Mouse (Mus musculus): ENCODE measurements around the gene Rnf145. TPM values are rescaled to one million over a fixed set of nuclear protein-coding genes. Genes with fewer than 3 reads are reported as not detected.
A peak's percentile ranks its signal among the peaks of the same experiment; 100 is the strongest.

The Rnf145 gene
- polyA plus RNA-seq, 1 experiment from 2014 or later, result 30.5 TPM

DNA sequence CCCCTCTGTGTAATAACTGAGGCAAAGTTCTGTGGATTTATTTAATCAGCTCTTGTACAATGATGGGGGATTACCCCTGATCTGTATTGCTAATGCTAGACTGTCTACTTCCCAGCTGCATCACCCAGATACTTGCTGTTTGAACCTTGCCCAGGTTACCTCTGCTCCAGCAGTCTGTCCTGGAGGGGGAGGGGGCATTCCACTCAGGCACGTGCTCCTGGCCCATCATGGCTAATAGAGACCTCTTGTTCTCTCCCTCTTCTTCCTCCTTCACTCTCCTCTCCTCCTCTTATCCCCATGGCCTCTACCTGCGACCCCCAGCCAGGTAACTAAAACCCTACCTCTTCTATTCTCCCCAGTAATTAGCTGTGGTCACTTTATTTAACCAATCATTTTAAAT, 4.1 kb upstream of the Rnf145 start:
- no peaks in the 10 kb centered on the region for H3K27me3 ChIP-seq (ENCODE audit: control insufficient read depth, insufficient read depth, low read length)
- no peak overlapping the region for H3K9ac ChIP-seq (ENCODE audit: low read length)
- TF ChIP-seq EP300 (optimal IDR thresholded peaks at IDR 0.05) (no peak), CTCF (IDR thresholded peaks at IDR 0.05; ENCODE audit: low read depth) (no peak)
- H3K9me3 ChIP-seq (ENCODE audit: control insufficient read depth, low read length), result no peaks in the 10 kb centered on the region
- DNase-seq (ENCODE audit: low spot score) (no peak), ATAC-seq (ENCODE audit: low FRiP score, low TSS enrichment) (no peak)
- no peak overlapping the region for H3K4me3 ChIP-seq (ENCODE audit: low read depth, low read length)
- H3K27ac ChIP-seq (replicated peaks), result no peak overlapping the region
- no peaks in the 10 kb centered on the region for H3K36me3 ChIP-seq (ENCODE audit: control insufficient read depth, insufficient read depth, low read length)
- 49% methylated on average over 2 of the region's 2 CpGs for WGBS
- H3K4me1 ChIP-seq (replicated peaks; ENCODE audit: control insufficient read depth, insufficient read depth), result 0 out of 2 replicates have a peak, but pooled peaks cover 4% of the 10 kb centered on the region
- H3K4me2 ChIP-seq (replicated peaks; ENCODE audit: low read depth), result no peak overlapping the region

DNA sequence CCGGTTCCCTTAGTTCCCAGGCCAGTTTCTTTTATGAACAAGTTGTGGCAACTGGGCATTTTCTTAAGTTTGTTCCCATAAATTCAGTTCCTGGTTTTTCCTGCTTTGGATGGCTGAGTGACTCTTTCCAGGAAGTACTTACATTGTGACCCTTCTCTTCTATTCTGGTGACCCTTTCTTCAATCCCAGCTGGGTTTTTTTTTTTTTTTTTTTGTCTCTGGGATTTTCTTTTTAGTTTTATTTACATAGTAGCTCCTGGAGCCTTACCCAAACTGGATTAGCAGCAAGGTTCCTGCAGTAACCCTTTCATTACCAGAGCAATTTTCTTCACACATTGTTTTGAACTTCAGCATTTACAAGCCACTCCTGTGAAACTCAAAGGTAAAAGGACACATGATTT, 2.4 kb upstream of the Rnf145 start:
- Histone ChIP-seq H3K27ac (replicated peaks) (no peak overlapping the region), H3K9ac (ENCODE audit: low read length) (no peak overlapping the region), H3K9me3 (ENCODE audit: control insufficient read depth, low read length) (no peaks in the 10 kb centered on the region), H3K36me3 (ENCODE audit: control insufficient read depth, insufficient read depth, low read length) (no peaks in the 10 kb centered on the region), H3K27me3 (ENCODE audit: control insufficient read depth, insufficient read depth, low read length) (no peaks in the 10 kb centered on the region), H3K4me1 (replicated peaks; ENCODE audit: control insufficient read depth, insufficient read depth) (0 out of 2 replicates have a peak, but pooled peaks cover 4% of the 10 kb centered on the region), H3K4me3 (ENCODE audit: low read depth, low read length) (no peak overlapping the region), H3K4me2 (replicated peaks; ENCODE audit: low read depth) (no peak overlapping the region)
- TF ChIP-seq EP300 (optimal IDR thresholded peaks at IDR 0.05) (no peak), CTCF (IDR thresholded peaks at IDR 0.05; ENCODE audit: low read depth) (no peak)
- WGBS, result 16% methylated on average over 1 of the region's 1 CpGs
- no peak for DNase-seq (ENCODE audit: low spot score)
- ATAC-seq (ENCODE audit: low FRiP score, low TSS enrichment), result no peak

DNA sequence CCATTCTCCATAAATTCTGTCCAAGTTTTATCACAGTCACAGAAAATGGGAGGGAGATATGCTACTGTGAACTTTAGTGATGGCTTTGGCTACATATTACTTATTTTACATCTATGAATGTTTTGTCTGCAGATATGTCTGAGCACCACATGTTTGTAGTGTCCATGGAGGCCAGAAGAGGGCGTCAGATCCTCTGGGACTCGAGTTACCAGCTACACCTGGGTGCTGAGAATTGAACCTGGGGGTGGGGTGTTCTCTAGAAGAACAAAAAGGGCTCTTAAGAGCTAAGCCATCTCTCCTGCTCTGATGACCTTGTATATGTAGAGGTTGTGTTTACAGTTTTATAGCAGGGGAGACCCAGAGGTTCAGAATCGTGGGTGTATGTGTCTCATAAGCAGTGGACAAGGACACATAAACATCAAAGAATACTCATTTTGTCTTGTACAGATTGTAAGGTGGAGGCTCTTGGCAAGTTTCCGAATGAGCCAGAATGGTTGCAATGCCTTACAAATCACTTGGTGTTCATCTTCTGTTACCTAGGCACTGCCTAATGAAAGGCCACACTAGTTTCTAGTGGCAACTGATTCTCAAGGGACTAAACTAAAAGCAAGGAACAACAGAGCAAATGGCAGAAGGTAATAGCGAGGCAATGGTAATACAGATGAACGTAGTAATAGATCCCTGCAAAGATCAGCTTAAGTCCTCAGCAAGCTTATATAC, 1.0 kb upstream of the Rnf145 start:
- H3K4me2 ChIP-seq (replicated peaks; ENCODE audit: low read depth), result peak overlapping the region; percentile 78
- 35% methylated on average over 6 of the region's 6 CpGs for WGBS
- no peak for ATAC-seq (ENCODE audit: low FRiP score, low TSS enrichment)
- H3K27ac ChIP-seq (replicated peaks), result peak overlapping the region; percentile 45
- no peak for DNase-seq (ENCODE audit: low spot score)
- TF ChIP-seq CTCF (IDR thresholded peaks at IDR 0.05; ENCODE audit: low read depth) (peak; percentile 34), EP300 (optimal IDR thresholded peaks at IDR 0.05) (no peak)
- H3K27me3 ChIP-seq (ENCODE audit: control insufficient read depth, insufficient read depth, low read length), result no peaks in the 10 kb centered on the region
- H3K9me3 ChIP-seq (ENCODE audit: control insufficient read depth, low read length), result no peaks in the 10 kb centered on the region
- no peaks in the 10 kb centered on the region for H3K36me3 ChIP-seq (ENCODE audit: control insufficient read depth, insufficient read depth, low read length)
- H3K4me1 ChIP-seq (replicated peaks; ENCODE audit: control insufficient read depth, insufficient read depth), result 0 out of 2 replicates have a peak, but pooled peaks cover 4% of the 10 kb centered on the region
- no peak overlapping the region for H3K4me3 ChIP-seq (ENCODE audit: low read depth, low read length)
- H3K9ac ChIP-seq (ENCODE audit: low read length), result no peak overlapping the region

DNA sequence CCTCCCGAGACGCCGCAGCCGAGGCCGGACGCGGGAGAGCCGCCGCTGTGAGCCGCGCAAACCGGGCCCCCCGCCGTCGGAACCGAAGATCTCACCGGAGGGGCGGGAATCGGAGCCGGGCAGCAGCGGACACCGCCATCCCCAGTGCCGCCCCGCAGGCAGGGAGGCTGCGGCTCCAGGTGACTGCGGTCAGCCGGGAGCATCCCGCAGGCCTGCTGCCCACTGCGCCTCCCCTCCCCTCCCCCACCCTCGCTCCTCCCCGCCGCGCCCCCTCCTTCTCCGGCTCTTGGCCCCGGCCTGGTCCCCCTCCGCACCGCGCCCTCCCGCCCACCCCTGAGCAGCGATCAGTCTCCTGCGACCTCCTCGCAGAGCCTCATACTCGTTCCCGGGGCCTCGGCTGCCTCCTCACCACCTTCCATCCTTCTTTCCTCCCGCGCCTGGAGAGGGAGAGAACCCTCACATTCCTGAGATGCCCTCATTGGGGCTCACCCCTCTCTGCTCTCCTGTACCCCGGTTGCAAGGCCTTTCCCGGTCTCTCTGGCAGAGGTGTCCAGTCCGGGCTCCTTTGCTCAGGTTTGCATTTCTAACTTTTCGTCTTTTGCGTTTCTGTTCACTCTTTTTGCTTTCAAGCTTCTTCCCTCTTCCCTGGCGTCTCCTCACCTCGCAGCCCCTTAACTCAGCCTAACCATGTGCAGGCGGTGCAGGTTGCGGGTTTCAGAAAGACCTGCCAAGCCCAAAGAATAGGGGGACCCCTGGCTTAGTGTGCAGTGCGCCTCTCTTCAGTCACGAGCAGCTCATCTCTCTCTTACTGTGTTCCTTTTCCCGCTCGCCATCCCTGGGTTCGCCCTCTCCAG, 559 bp downstream of the Rnf145 start:
- Histone ChIP-seq H3K27ac (replicated peaks) (peak overlapping the region; percentile 93), H3K36me3 (ENCODE audit: control insufficient read depth, insufficient read depth, low read length) (no peaks in the 10 kb centered on the region), H3K4me2 (replicated peaks; ENCODE audit: low read depth) (peak overlapping the region; percentile 78), H3K4me3 (ENCODE audit: low read depth, low read length) (peak overlapping the region; percentile 95), H3K27me3 (ENCODE audit: control insufficient read depth, insufficient read depth, low read length) (no peaks in the 10 kb centered on the region), H3K9ac (ENCODE audit: low read length) (peak overlapping the region; percentile 84), H3K4me1 (replicated peaks; ENCODE audit: control insufficient read depth, insufficient read depth) (0 out of 2 replicates have a peak, but pooled peaks cover 4% of the 10 kb centered on the region), H3K9me3 (ENCODE audit: control insufficient read depth, low read length) (no peaks in the 10 kb centered on the region)
- ATAC-seq (ENCODE audit: low FRiP score, low TSS enrichment), result peak; percentile 34
- TF ChIP-seq EP300 (optimal IDR thresholded peaks at IDR 0.05) (no peak), CTCF (IDR thresholded peaks at IDR 0.05; ENCODE audit: low read depth) (no peak)
- WGBS, result under 1% methylated on average over 22 of the region's 61 CpGs
- DNase-seq (ENCODE audit: low spot score), result peak; percentile 46

DNA sequence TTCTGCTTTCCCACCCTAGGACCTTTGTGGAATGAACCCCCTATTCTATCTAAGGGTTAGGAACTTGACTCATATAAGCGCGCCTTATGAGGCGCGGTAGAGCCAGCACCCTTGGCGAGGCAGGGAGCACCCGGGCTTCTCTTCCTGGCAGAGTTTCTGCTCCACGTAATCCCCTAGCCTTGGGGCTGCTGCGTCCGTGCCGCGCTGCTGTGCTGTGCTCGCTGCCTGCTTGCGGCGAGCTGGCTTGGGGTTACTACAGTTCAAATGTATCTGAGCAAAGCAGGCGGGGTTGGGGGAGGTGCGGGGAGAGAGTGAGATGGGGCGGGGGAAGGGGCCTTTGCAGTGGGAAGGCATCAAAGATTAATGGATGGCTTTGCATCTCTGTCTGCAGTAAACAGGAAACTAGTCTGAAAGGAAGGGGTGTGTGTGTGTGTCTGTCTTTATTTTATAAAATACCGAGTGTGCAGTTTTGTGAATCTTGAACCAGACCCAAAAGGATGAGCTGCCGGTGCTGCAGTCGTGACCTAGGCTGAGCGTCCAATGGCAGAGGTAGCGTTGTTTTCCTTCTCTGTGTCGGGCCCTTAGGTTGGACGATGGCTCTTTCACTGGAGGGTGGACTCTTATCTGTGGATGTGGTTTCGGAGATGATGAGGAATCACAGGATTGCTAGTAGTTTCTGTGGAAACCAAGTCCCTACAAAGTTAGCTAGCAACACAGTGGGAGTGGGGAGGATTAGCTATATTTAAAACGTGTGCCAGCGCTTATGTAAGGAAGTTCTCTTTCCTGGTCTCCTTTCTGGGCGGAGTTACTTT, 1.4 kb downstream of the Rnf145 start:
- WGBS, result 1% methylated on average over 28 of the region's 28 CpGs

More for the DNA sequence above, 1.4 kb downstream of the Rnf145 start:
- ATAC-seq (ENCODE audit: low FRiP score, low TSS enrichment), result peak; percentile 68
- H3K36me3 ChIP-seq (ENCODE audit: control insufficient read depth, insufficient read depth, low read length), result 0 out of 2 replicates have a peak, but pooled peaks cover 2% of the 10 kb centered on the region
- peak overlapping the region; percentile 84 for H3K9ac ChIP-seq (ENCODE audit: low read length)
- peak overlapping the region; percentile 95 for H3K4me3 ChIP-seq (ENCODE audit: low read depth, low read length)
- H3K9me3 ChIP-seq (ENCODE audit: control insufficient read depth, low read length), result no peaks in the 10 kb centered on the region
- TF ChIP-seq CTCF (IDR thresholded peaks at IDR 0.05; ENCODE audit: low read depth), result no peak
- TF ChIP-seq EP300 (optimal IDR thresholded peaks at IDR 0.05), result no peak
- peak; percentile 68 for DNase-seq (ENCODE audit: low spot score)
- H3K4me1 ChIP-seq (replicated peaks; ENCODE audit: control insufficient read depth, insufficient read depth), result 0 out of 2 replicates have a peak, but pooled peaks cover 4% of the 10 kb centered on the region
- no peaks in the 10 kb centered on the region for H3K27me3 ChIP-seq (ENCODE audit: control insufficient read depth, insufficient read depth, low read length)
- H3K4me2 ChIP-seq (replicated peaks; ENCODE audit: low read depth), result peak overlapping the region; percentile 78
- H3K27ac ChIP-seq (replicated peaks), result peak overlapping the region; percentile 93
